Mouse (Mus musculus) limb, embryonic 14.5 days (tissue): ENCODE measurements around the gene Celf2. TPM values are rescaled to one million over a fixed set of nuclear protein-coding genes. Genes with fewer than 3 reads are reported as not detected.
A peak's percentile ranks its signal among the peaks of the same experiment; 100 is the strongest.

Source experiments
- ATAC-seq: fragments of 200-750 bp; cut with Nextera tagmentation; 2 replicates; pipeline ENCODE4 v1.8.0; 2017; ENCODE audit warnings: low read depth, moderate number of reproducible peaks, moderate TSS enrichment; ENCODE audit not compliant: low FRiP score
- DNase-seq: peaks from one replicate; pipeline ENCODE4 v3.0.0-alpha.2; 2015; ENCODE audit warnings: low spot score
- H3K27ac ChIP-seq: fragments of 300-500 bp; sonication (generic); replicated peaks from 2 replicates; pipeline ENCODE4 v1.5.1; 2014; ENCODE audit warnings: low read depth, mild to moderate bottlenecking, low read length, moderate library complexity, mixed read lengths
- H3K27me3 ChIP-seq: fragments of 300-500 bp; sonication (generic); 2 replicates; pipeline ENCODE4 v1.6.1; 2014; ENCODE audit warnings: low read length, mixed read lengths; ENCODE audit not compliant: control insufficient read depth, insufficient read depth
- H3K36me3 ChIP-seq: fragments of 300-500 bp; sonication (generic); 2 replicates; pipeline ENCODE4 v1.6.1; 2014; ENCODE audit warnings: mild to moderate bottlenecking, low read length, moderate library complexity, mixed read lengths; ENCODE audit not compliant: control insufficient read depth, insufficient read depth
- H3K4me1 ChIP-seq: fragments of 300-500 bp; sonication (generic); 2 replicates; pipeline ENCODE4 v1.6.1; 2014; ENCODE audit warnings: antibody characterized with exemption, low read length, mixed read lengths; ENCODE audit not compliant: control insufficient read depth, insufficient read depth
- H3K4me2 ChIP-seq: fragments of 300-500 bp; sonication (generic); replicated peaks from 2 replicates; pipeline ENCODE4 v1.6.1; 2014; ENCODE audit warnings: low read depth, mild to moderate bottlenecking, low read length, moderate library complexity; ENCODE audit not compliant: severe bottlenecking
- H3K4me3 ChIP-seq: fragments of 300-500 bp; sonication (generic); replicated peaks from 2 replicates; pipeline ENCODE4 v1.5.1; 2014; ENCODE audit warnings: low read length
- H3K9ac ChIP-seq: fragments of 300-500 bp; sonication (generic); 2 replicates; pipeline ENCODE4 v1.6.1; 2014; ENCODE audit warnings: mild to moderate bottlenecking, low read depth, low read length, moderate library complexity; ENCODE audit not compliant: severe bottlenecking
- H3K9me3 ChIP-seq: fragments of 300-500 bp; sonication (generic); 2 replicates; pipeline ENCODE4 v1.6.1; 2016; ENCODE audit warnings: low read length; ENCODE audit not compliant: control insufficient read depth
- POLR2A ChIP-seq: fragments of 200-500 bp; IDR thresholded peaks from 2 replicates; pipeline ENCODE4 v1.8.0; 2012; ENCODE audit warnings: inconsistent platforms, mild to moderate bottlenecking, moderate library complexity, borderline replicate concordance; ENCODE audit not compliant: insufficient read depth, insufficient read length; ENCODE audit errors: extremely low read depth
- WGBS: fragments of 180-500 bp; shearing (Covaris S2); extraction: QIAGEN DNeasy Blood & Tissue Kit; methylation state at CpG from one replicate; pipeline ENCODE4 v1.1.7; 2014; 5-methylcytosine and 5-hydroxymethylcytosine counted together
- polyA plus RNA-seq, 2 experiments: library from polyadenylated mRNA; depleted of rRNA in 1 of 2; stranded (reverse) in 1 of 2; unstranded in 1 of 2; fragments of >200 nt; fragmentation: Nextera tagmentation in 1 of 2; extraction: Ambion mirVana in 1 of 2; gene quantifications; 2 replicates each; pipeline versions ENCODE4 v1.2.1 to v1.2.3; 2012 to 2014

Celf2 gene
- polyA plus RNA-seq, 2 experiments = 55.3 to 75.1 TPM

- Histone ChIP-seq H3K4me3 (peak overlapping the region; percentile 76), H3K9me3 (no peaks in the 10 kb centered on the region), H3K27ac (peak overlapping the region; percentile 77), H3K4me1 (peaks cover 17% of the 10 kb centered on the region), H3K36me3 (no peaks in the 10 kb centered on the region), H3K9ac (peak overlapping the region; percentile 81), H3K27me3 (peaks cover 17% of the 10 kb centered on the region; the same call in 1 of the 2 replicates), H3K4me2 (peak overlapping the region; percentile 88)
- peak; percentile 41; the same call in 1 of the 2 replicates for ATAC-seq
- no peak for TF ChIP-seq POLR2A
- WGBS = 4% methylated on average over 29 of the region's 40 CpGs
- peak; percentile 14 for DNase-seq
These were observed 637.9 kb downstream of the Celf2 start for GRCm38 (mm10) chr2:6871281-6872130.

GRCm38 (mm10) chr2:6869956-6870710 is 639.2 kb downstream of the Celf2 start:
- peaks cover 17% of the 10 kb centered on the region; the same call in 1 of the 2 replicates for H3K27me3 ChIP-seq
- H3K4me2 ChIP-seq = no peak overlapping the region
- no peak overlapping the region for H3K9ac ChIP-seq
- no peak overlapping the region for H3K4me3 ChIP-seq
- ATAC-seq (no peak), DNase-seq (peak; percentile 49)
- H3K9me3 ChIP-seq = no peaks in the 10 kb centered on the region
- TF ChIP-seq POLR2A = no peak
- peaks cover 14% of the 10 kb centered on the region for H3K4me1 ChIP-seq
- 58% methylated on average over 9 of the region's 9 CpGs for WGBS
- H3K36me3 ChIP-seq = no peaks in the 10 kb centered on the region
- no peak overlapping the region for H3K27ac ChIP-seq

GRCm38 (mm10) chr2:6867297-6867696 is 642.1 kb downstream of the Celf2 start:
- Histone ChIP-seq H3K9me3 (no peaks in the 10 kb centered on the region), H3K27ac (no peak overlapping the region), H3K36me3 (no peaks in the 10 kb centered on the region), H3K27me3 (peaks cover 13% of the 10 kb centered on the region; the same call in 1 of the 2 replicates), H3K4me3 (no peak overlapping the region), H3K4me2 (no peak overlapping the region), H3K4me1 (0 out of 2 replicates have a peak, but pooled peaks cover 3% of the 10 kb centered on the region), H3K9ac (no peak overlapping the region)
- WGBS = 9% methylated on average over 4 of the region's 4 CpGs
- DNase-seq (no peak), ATAC-seq (no peak)
- no peak for TF ChIP-seq POLR2A

GRCm38 (mm10) chr2:6865785-6866184 is 643.6 kb downstream of the Celf2 start:
- no peak for TF ChIP-seq POLR2A
- Histone ChIP-seq H3K4me1 (0 out of 2 replicates have a peak, but pooled peaks cover 3% of the 10 kb centered on the region), H3K9me3 (no peaks in the 10 kb centered on the region), H3K4me3 (no peak overlapping the region), H3K4me2 (no peak overlapping the region), H3K36me3 (no peaks in the 10 kb centered on the region), H3K9ac (no peak overlapping the region), H3K27ac (no peak overlapping the region), H3K27me3 (peaks cover 7% of the 10 kb centered on the region; the same call in 1 of the 2 replicates)
- WGBS = 93% methylated on average over 4 of the region's 4 CpGs
- DNase-seq = no peak
- no peak for ATAC-seq

GRCm38 (mm10) chr2:6850102-6850644 is 659.2 kb downstream of the Celf2 start:
- no peaks in the 10 kb centered on the region for H3K9me3 ChIP-seq
- H3K27ac ChIP-seq = no peak overlapping the region
- no peak overlapping the region for H3K4me3 ChIP-seq
- no peak overlapping the region for H3K4me2 ChIP-seq
- H3K27me3 ChIP-seq = no peaks in the 10 kb centered on the region
- TF ChIP-seq POLR2A = no peak
- peak; percentile 83; the same call in 1 of the 2 replicates for ATAC-seq
- WGBS = 40% methylated on average over 2 of the region's 2 CpGs
- no peak overlapping the region for H3K9ac ChIP-seq
- H3K4me1 ChIP-seq = no peaks in the 10 kb centered on the region
- H3K36me3 ChIP-seq = no peaks in the 10 kb centered on the region
- peak; percentile 43 for DNase-seq
